Mouse (Mus musculus) heart, postnatal 0 days (tissue): Measurements from ENCODE around the gene Necap2.

Experiments used
- CTCF ChIP-seq: IDR thresholded peaks from 2 replicates; pipeline ENCODE4 v1.5.1; 2016; ENCODE audit warnings: antibody characterized with exemption, control low read depth, low read depth
- EP300 ChIP-seq: IDR thresholded peaks from 2 replicates; pipeline ENCODE4 v1.6.1; 2016; ENCODE audit warnings: antibody characterized with exemption, low read depth

DNA sequence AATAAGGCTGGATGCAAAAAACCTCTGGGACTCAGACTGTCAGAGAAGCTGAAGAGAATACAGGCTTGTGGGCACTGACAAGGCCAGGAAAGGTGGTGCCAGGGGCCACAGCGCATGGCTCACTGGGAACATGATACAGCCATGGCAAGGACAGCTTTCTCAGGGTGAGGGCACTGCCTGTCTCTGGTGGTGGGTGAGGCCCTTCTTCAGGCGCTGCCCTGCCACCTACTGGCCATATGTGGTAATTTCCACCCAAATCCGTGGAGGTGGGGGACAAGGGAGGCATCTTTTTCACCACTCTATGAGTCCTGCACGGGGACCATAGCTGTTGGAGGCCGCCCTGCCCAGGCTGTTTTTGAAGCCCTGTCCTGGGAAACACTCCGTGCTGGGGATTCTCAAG, 46.4 kb downstream of the Necap2 start:
- TF ChIP-seq CTCF (peak; percentile 97), EP300 (no peak)
